In genomic region chr5:143475153-143475844, GRCm38 (mm10) we compare ENCODE assay signal across 12 mouse cellular contexts. TPM values are rescaled to one million over a fixed set of nuclear protein-coding genes. Genes with fewer than 3 reads are reported as not detected.
DNase-seq lines count a peak whose midpoint lies in the region; ATAC-seq lines count a peak whose summit lies in the region.
"Had no signal": no experiment of that assay in that cellular context is flagged by ENCODE, and none has a peak within 500 bp of the region (broad histone marks: within the 10 kb centered on the region; RNA-seq: fewer than 3 reads in every experiment).

No protein-coding gene starts in this region.

- no peak overlapping the region for H3K4me2 ChIP-seq in hindbrain, embryonic 11.5 days (replicated peaks; ENCODE audit: low read depth, low read length)
- H3K4me2 ChIP-seq in forebrain, embryonic 13.5 days = no peak overlapping the region

- H3K4me1 ChIP-seq in hindbrain, embryonic 11.5 days (replicated peaks; ENCODE audit: control insufficient read depth, insufficient read depth, low read length) = no peaks in the 10 kb centered on the region
- H3K4me1 ChIP-seq in forebrain, embryonic 13.5 days = no peaks in the 10 kb centered on the region

- H3K27ac ChIP-seq in hindbrain, embryonic 11.5 days (ENCODE audit: low read depth, low read length) = no peak overlapping the region
- no peak overlapping the region for H3K27ac ChIP-seq in forebrain, embryonic 13.5 days
- H3K27ac ChIP-seq: liver, embryonic 14.5 days had no signal

- no peaks in the 10 kb centered on the region for H3K36me3 ChIP-seq in hindbrain, embryonic 11.5 days (ENCODE audit: control insufficient read depth, insufficient read depth, low read length)
- peaks cover 91% of the 10 kb centered on the region for H3K36me3 ChIP-seq in forebrain, embryonic 13.5 days (ENCODE audit: poor library complexity, severe bottlenecking)

- H3K27me3 ChIP-seq in hindbrain, embryonic 11.5 days (ENCODE audit: control insufficient read depth, insufficient read depth, low read length) = no peaks in the 10 kb centered on the region
- H3K27me3 ChIP-seq in forebrain, embryonic 13.5 days = no peaks in the 10 kb centered on the region

- no peaks in the 10 kb centered on the region for H3K9me3 ChIP-seq in hindbrain, embryonic 11.5 days (ENCODE audit: control insufficient read depth, low read length)
- no peaks in the 10 kb centered on the region for H3K9me3 ChIP-seq in forebrain, embryonic 13.5 days (replicated peaks)

- ATAC-seq in common myeloid progenitor, adult 5-6 weeks (replicated peaks; ENCODE audit: low read depth, poor library complexity, severe bottlenecking) = peak; percentile 36; the same call in 1 of the 2 replicates
- peak; percentile 73 for ATAC-seq in neutrophil, adult 5-6 weeks (ENCODE audit: extremely low read depth, insufficient number of reproducible peaks, low FRiP score, poor library complexity, severe bottlenecking)
- ATAC-seq in hindbrain, embryonic 11.5 days (ENCODE audit: low FRiP score) = no peak
- no peak for ATAC-seq in forebrain, embryonic 13.5 days

- no peak overlapping the region for H3K9ac ChIP-seq in hindbrain, embryonic 11.5 days (ENCODE audit: low read depth, low read length)
- H3K9ac ChIP-seq in forebrain, embryonic 13.5 days = no peak overlapping the region
- H3K9ac ChIP-seq: liver, embryonic 14.5 days had no signal

- DNase-seq in heart, adult 8-10 months (ENCODE audit: low spot score) = peak; percentile 28
- no peak for DNase-seq in heart, postnatal 10 days
- peak; percentile 21 for DNase-seq in testis, postnatal 10 days (ENCODE audit: low spot score)
- no peak for DNase-seq in testis, postnatal 14 days (ENCODE audit: low spot score)
- no peak for DNase-seq in hindbrain, embryonic 11.5 days (ENCODE audit: low spot score)
- DNase-seq: kidney, adult 18-20 months; layer of hippocampus, adult 9-11 months; thymus, adult 2 months had no signal

- intact Hi-C loops in heart, postnatal 10 days (cut with DNase I) = no loop called here

- 94% methylated on average over 20 of the region's 20 CpGs for WGBS in hindbrain, embryonic 11.5 days
- 93% methylated on average over 20 of the region's 20 CpGs for WGBS in forebrain, embryonic 13.5 days

- no peak overlapping the region for H3K4me3 ChIP-seq in hindbrain, embryonic 11.5 days (ENCODE audit: low read depth, low read length)
- no peak overlapping the region for H3K4me3 ChIP-seq in forebrain, embryonic 13.5 days

RNA-seq across cellular contexts. Expression of gene Daglb, which starts 10.9 kb away (rescaled TPM):
- 1 to 10 TPM; 8.1 to 9.3 (median 8.8) TPM for total RNA-seq in heart, adult 8-10 months (2022)
- total RNA-seq in heart, postnatal 10 days (2021) = 1 to 10 TPM; 7.9 to 8.8 TPM
- 6.8 and 7.4 TPM in 2 replicates for total RNA-seq in common myeloid progenitor, adult 5-6 weeks (2017)
- total RNA-seq in neutrophil, adult 5-6 weeks (2017) = 14.5 and 15.7 TPM in 2 replicates
- polyA plus RNA-seq in hindbrain, embryonic 11.5 days (2014; fragmentation: Nextera tagmentation; extraction: Ambion mirVana) = 10.2 and 12.2 TPM in 2 replicates
- 13.5 and 13.6 TPM in 2 replicates for polyA plus RNA-seq in forebrain, embryonic 13.5 days (2015; fragmentation: Nextera tagmentation; extraction: Ambion mirVana)

RNA-seq across cellular contexts. Expression of gene Rac1, which starts 52.5 kb away (rescaled TPM):
- 100 to 1,000 TPM; 207 to 235 (median 219) TPM for total RNA-seq in heart, adult 8-10 months (2022)
- 100 to 1,000 TPM; 314 to 339 TPM for total RNA-seq in heart, postnatal 10 days (2021)
- 113 and 129 TPM in 2 replicates for total RNA-seq in common myeloid progenitor, adult 5-6 weeks (2017)
- 154 and 187 TPM in 2 replicates for total RNA-seq in neutrophil, adult 5-6 weeks (2017)
- polyA plus RNA-seq in hindbrain, embryonic 11.5 days (2014; fragmentation: Nextera tagmentation; extraction: Ambion mirVana) = 471 and 512 TPM in 2 replicates
- 322 and 336 TPM in 2 replicates for polyA plus RNA-seq in forebrain, embryonic 13.5 days (2015; fragmentation: Nextera tagmentation; extraction: Ambion mirVana)

Comparison
In these comparisons a context has a peak if more than half of its experiments do, and no peak if none do; other contexts are left out.
1. DNase-seq: peak in heart, adult 8-10 months (single experiment) and testis, postnatal 10 days (single experiment); none in heart, postnatal 10 days (0 of 2), testis, postnatal 14 days (single experiment) and hindbrain, embryonic 11.5 days (single experiment).
2. ATAC-seq: peak in common myeloid progenitor, adult 5-6 weeks (single experiment) and neutrophil, adult 5-6 weeks (single experiment); none in hindbrain, embryonic 11.5 days (single experiment) and forebrain, embryonic 13.5 days (single experiment).